Mouse (Mus musculus): ENCODE results near the gene Dnajc25. TPM values are rescaled to one million over a fixed set of nuclear protein-coding genes. Genes with fewer than 3 reads are reported as not detected.

The Dnajc25 gene
- polyA plus RNA-seq, 1 experiment from 2014 or later = 16.6 TPM

GRCm38 (mm10) chr4:59034918-59035785 lies 40.3 kb downstream of the Dnajc25 start, which contains the start of gene Gng10:
Gene Gng10, plus strand, starts transcription at chr4:59035088.
- no peaks in the 10 kb centered on the region for H3K4me1 ChIP-seq (ENCODE audit: insufficient read depth, low read depth, low read length)
- TF ChIP-seq CTCF (IDR thresholded peaks at IDR 0.05) (0 out of 2 replicates have a peak, but pooled peaks have one; percentile 20), EP300 (IDR thresholded peaks at IDR 0.05) (no peak)
- DNase-seq (ENCODE audit: low spot score) (peak; percentile 69), ATAC-seq (peak; percentile 93)
- peak within 1 kb of the TSS; percentile 76 for H3K4me3 ChIP-seq (ENCODE audit: low read depth, low read length)
- H3K27me3 ChIP-seq (replicated peaks; ENCODE audit: insufficient read depth, low read length) = no peaks in the 10 kb centered on the region
- WGBS = 11% methylated on average over 74 of the region's 76 CpGs
- H3K27ac ChIP-seq (ENCODE audit: low read length) = peak within 1 kb of the TSS; percentile 32; the same call in 1 of the 2 replicates
- peak within 1 kb of the TSS; percentile 87 for H3K4me2 ChIP-seq (replicated peaks; ENCODE audit: low read depth, low read length)
- no peaks in the 10 kb centered on the region for H3K36me3 ChIP-seq (ENCODE audit: insufficient read depth, low read length)
- peak within 1 kb of the TSS; percentile 76 for H3K9ac ChIP-seq (replicated peaks; ENCODE audit: low read depth)
- no peaks in the 10 kb centered on the region for H3K9me3 ChIP-seq (ENCODE audit: low read length)

GRCm38 (mm10) chr4:59035786-59036350 lies 41.0 kb downstream of the Dnajc25 start:
- peak overlapping the region; percentile 87 for H3K4me2 ChIP-seq (replicated peaks; ENCODE audit: low read depth, low read length)
- whole genome bisulfite sequencing = 62% methylated on average over 18 of the region's 18 CpGs
- H3K9me3 ChIP-seq (ENCODE audit: low read length) = no peaks in the 10 kb centered on the region
- H3K27ac ChIP-seq (ENCODE audit: low read length) = no peak overlapping the region
- H3K27me3 ChIP-seq (replicated peaks; ENCODE audit: insufficient read depth, low read length) = no peaks in the 10 kb centered on the region
- H3K4me1 ChIP-seq (ENCODE audit: insufficient read depth, low read depth, low read length) = no peaks in the 10 kb centered on the region
- peak overlapping the region; percentile 76 for H3K4me3 ChIP-seq (ENCODE audit: low read depth, low read length)
- DNase-seq (ENCODE audit: low spot score) = no peak
- TF ChIP-seq EP300 (IDR thresholded peaks at IDR 0.05) (no peak), CTCF (IDR thresholded peaks at IDR 0.05) (no peak)
- ATAC-seq = no peak
- H3K9ac ChIP-seq (replicated peaks; ENCODE audit: low read depth) = no peak overlapping the region
- no peaks in the 10 kb centered on the region for H3K36me3 ChIP-seq (ENCODE audit: insufficient read depth, low read length)

GRCm38 (mm10) chr4:59036490-59037127 lies 41.7 kb downstream of the Dnajc25 start:
- ATAC-seq (peak; percentile 58), DNase-seq (ENCODE audit: low spot score) (peak; percentile 76)
- Histone ChIP-seq H3K4me2 (replicated peaks; ENCODE audit: low read depth, low read length) (no peak overlapping the region), H3K27ac (ENCODE audit: low read length) (no peak overlapping the region), H3K9me3 (ENCODE audit: low read length) (no peaks in the 10 kb centered on the region), H3K36me3 (ENCODE audit: insufficient read depth, low read length) (no peaks in the 10 kb centered on the region), H3K4me3 (ENCODE audit: low read depth, low read length) (no peak overlapping the region), H3K27me3 (replicated peaks; ENCODE audit: insufficient read depth, low read length) (no peaks in the 10 kb centered on the region), H3K4me1 (ENCODE audit: insufficient read depth, low read depth, low read length) (no peaks in the 10 kb centered on the region), H3K9ac (replicated peaks; ENCODE audit: low read depth) (no peak overlapping the region)
- TF ChIP-seq CTCF (IDR thresholded peaks at IDR 0.05) (peak; percentile 89), EP300 (IDR thresholded peaks at IDR 0.05) (no peak)
- 43% methylated on average over 13 of the region's 13 CpGs for WGBS

DNA sequence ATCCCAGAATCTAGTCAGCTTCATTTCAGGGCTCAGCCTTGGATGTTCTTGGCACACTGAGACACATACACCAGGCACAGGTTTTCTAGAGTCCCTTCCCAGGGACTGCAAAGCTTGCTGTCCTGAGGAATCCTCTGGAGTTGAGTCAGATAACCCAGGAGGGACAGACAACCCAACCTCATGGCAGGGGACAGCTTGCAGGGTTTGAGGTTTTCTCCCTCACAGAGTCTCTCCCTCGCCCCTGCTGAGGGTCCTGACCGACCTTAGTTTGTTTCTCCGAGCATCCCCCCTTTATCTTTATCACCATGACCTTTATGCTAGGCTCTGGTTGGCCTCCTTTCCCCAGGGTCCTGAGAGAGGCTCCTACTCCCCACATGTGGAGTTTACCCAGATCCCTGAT lies 42.7 kb downstream of the Dnajc25 start:
- Histone ChIP-seq H3K4me3 (ENCODE audit: low read depth, low read length) (no peak overlapping the region), H3K4me1 (ENCODE audit: insufficient read depth, low read depth, low read length) (no peaks in the 10 kb centered on the region), H3K4me2 (replicated peaks; ENCODE audit: low read depth, low read length) (no peak overlapping the region), H3K36me3 (ENCODE audit: insufficient read depth, low read length) (no peaks in the 10 kb centered on the region), H3K27me3 (replicated peaks; ENCODE audit: insufficient read depth, low read length) (no peaks in the 10 kb centered on the region), H3K9ac (replicated peaks; ENCODE audit: low read depth) (no peak overlapping the region), H3K27ac (ENCODE audit: low read length) (no peak overlapping the region), H3K9me3 (ENCODE audit: low read length) (no peaks in the 10 kb centered on the region)
- ATAC-seq (no peak), DNase-seq (ENCODE audit: low spot score) (no peak)
- TF ChIP-seq CTCF (IDR thresholded peaks at IDR 0.05) (no peak), EP300 (IDR thresholded peaks at IDR 0.05) (no peak)
- WGBS = 81% methylated on average over 3 of the region's 3 CpGs

DNA sequence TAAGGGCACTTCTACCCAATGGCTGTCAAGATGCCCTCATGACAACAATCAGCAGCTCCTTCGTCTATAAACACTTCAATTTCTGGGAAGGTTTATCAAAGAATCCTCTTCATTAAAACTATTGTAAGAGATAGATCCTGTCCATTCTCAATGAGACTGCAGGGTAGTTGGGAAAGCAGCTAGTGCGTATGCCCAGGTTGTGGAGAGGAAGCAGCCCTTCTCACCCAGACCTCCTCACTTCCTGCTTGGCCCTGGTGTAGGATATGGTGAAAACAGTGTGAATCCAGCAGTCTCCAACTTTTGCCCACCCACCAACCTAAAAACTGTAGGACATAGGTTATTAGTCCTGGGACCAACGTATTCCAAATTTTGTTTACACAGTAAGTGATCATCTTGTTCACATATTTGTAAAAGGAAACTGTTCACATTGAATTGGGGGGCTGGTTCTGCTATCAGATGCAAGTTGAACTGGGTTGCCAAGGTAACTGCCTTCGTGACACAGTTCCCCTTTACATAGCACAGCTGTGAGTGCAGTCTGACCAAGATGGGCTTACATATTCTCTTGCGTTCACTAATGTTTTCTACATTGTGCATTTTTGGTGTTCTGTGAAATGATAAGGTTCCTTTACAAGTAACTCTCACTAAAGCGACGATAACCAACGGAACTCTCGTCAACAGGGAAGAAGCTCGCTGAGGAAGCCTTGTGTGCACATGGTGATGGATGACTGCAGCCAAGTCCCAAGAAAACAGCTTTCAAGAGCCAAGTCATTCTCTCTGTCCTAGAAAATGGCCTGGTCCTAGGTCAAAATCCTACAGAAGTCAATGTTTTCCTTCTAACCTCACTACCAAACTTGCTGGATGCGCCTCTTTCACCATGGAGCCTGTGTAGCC lies 45.8 kb downstream of the Dnajc25 start:
- no peak overlapping the region for H3K27ac ChIP-seq (ENCODE audit: low read length)
- DNase-seq (ENCODE audit: low spot score) (no peak), ATAC-seq (no peak)
- WGBS = 77% methylated on average over 11 of the region's 11 CpGs
- H3K36me3 ChIP-seq (ENCODE audit: insufficient read depth, low read length) = no peaks in the 10 kb centered on the region
- no peak overlapping the region for H3K9ac ChIP-seq (replicated peaks; ENCODE audit: low read depth)
- H3K4me2 ChIP-seq (replicated peaks; ENCODE audit: low read depth, low read length) = no peak overlapping the region
- H3K9me3 ChIP-seq (ENCODE audit: low read length) = no peaks in the 10 kb centered on the region
- TF ChIP-seq CTCF (IDR thresholded peaks at IDR 0.05) = no peak
- no peak for TF ChIP-seq EP300 (IDR thresholded peaks at IDR 0.05)
- H3K4me1 ChIP-seq (ENCODE audit: insufficient read depth, low read depth, low read length) = no peaks in the 10 kb centered on the region
- H3K4me3 ChIP-seq (ENCODE audit: low read depth, low read length) = no peak overlapping the region
- no peaks in the 10 kb centered on the region for H3K27me3 ChIP-seq (replicated peaks; ENCODE audit: insufficient read depth, low read length)

All from lung, postnatal 0 days (tissue).